Mouse (Mus musculus): Measurements from ENCODE around the gene Knstrn.

DNA sequence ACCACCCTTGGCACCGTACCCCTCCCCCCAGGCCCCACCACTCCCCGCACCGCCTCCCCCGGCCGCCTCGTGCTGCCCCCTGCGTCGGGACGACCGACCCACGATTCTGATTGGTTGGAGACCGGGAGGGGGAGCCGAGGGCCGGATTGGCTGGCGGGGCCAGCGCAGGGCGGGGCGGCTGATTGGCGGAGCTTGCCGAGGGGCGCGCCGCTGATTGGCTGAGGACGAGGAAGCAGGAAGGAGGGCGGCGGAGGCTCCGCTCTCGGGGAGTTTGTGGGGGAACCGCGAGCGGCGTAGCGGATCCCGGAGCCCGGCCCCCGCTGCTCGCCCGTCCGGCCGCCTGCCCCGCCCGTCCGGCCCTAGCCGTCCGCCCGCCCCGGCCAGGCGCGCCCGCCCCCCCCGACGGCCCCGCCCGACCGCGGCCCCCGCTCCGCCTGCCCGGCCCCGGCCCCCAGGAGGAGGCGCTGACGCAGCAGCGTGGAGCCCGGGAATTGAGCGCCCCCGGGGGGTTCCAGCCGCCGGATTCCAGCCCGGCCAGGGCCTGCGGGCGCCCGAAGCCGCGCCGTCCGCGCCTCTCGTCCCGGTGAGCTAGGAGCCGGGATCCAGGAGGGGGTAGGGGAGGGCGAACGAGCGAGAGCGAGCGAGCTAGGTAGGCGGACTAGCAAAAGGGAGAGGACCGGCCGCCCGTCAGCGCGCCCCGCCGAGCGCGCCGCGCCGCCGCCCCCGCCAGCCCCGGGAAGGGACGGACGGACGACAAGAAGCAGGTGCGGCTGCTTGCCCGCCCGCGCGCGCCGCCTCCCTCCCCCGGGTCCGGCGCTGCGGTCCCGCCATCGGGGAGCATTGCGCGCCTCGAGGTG lies 87.6 kb downstream of the Knstrn start:
- TF ChIP-seq CTCF (IDR thresholded peaks at IDR 0.05; ENCODE audit: borderline replicate concordance, insufficient read depth, low read depth, low read length), result no peak
- 0 out of 2 replicates have a peak, but pooled peaks have one; percentile 27 for TF ChIP-seq POLR2A (IDR thresholded peaks at IDR 0.05; ENCODE audit: borderline replicate concordance, insufficient read depth, low read length)
